Mouse (Mus musculus) ES-E14 (cell line): ENCODE data around the gene Usp29. TPM values are rescaled to one million over a fixed set of nuclear protein-coding genes. Genes with fewer than 3 reads are reported as not detected.

Source experiments
- DNase-seq: peaks from one replicate; pipeline ENCODE4 v3.0.0-alpha.2; 2013; ENCODE audit warnings: low read depth, low spot score
- H3K27ac ChIP-seq: 2 replicates; pipeline ENCODE4 v1.5.1; 2012; ENCODE audit warnings: low read depth, mild to moderate bottlenecking, low read length, moderate library complexity, mixed read lengths; ENCODE audit not compliant: poor library complexity, insufficient read depth, severe bottlenecking
- H3K36me3 ChIP-seq: 2 replicates; pipeline ENCODE4 v1.6.1; 2012; ENCODE audit warnings: mild to moderate bottlenecking, low read length, moderate library complexity, mixed read lengths; ENCODE audit not compliant: control insufficient read depth, poor library complexity, insufficient read depth, severe bottlenecking
- H3K4me1 ChIP-seq, 2 experiments: fragments of 150-350 bp in 1 of 2; sonication (generic) in 1 of 2; 2 replicates each; pipeline ENCODE4 v1.6.1; 2012; ENCODE audit warnings: low read length in 2 of 2, mild to moderate bottlenecking in 1 of 2, mixed read lengths in 1 of 2; ENCODE audit not compliant: control insufficient read depth in 2 of 2, insufficient read depth in 2 of 2, poor library complexity in 1 of 2
- H3K4me3 ChIP-seq, 2 experiments: fragments of 150-350 bp in 1 of 2; sonication (generic) in 1 of 2; 2 replicates each; pipeline ENCODE4 v1.5.1; 2012; ENCODE audit warnings: low read length in 2 of 2, low read depth in 1 of 2, mild to moderate bottlenecking in 1 of 2, mixed read lengths in 1 of 2; ENCODE audit not compliant: insufficient read depth in 1 of 2, poor library complexity in 1 of 2, severe bottlenecking in 1 of 2
- H3K9ac ChIP-seq: 2 replicates; pipeline ENCODE4 v1.6.1; 2012; ENCODE audit warnings: low read depth, mild to moderate bottlenecking, low read length, mixed read lengths; ENCODE audit not compliant: poor library complexity, insufficient read depth, severe bottlenecking
- H3K9me3 ChIP-seq: fragments of 150-350 bp; sonication (generic); 2 replicates; pipeline ENCODE4 v1.6.1; 2012; ENCODE audit warnings: low read depth, mild to moderate bottlenecking, low read length; ENCODE audit not compliant: control insufficient read depth, insufficient read depth
- CHD2 ChIP-seq: IDR thresholded peaks from 2 replicates; pipeline ENCODE4 v1.6.1; 2014; ENCODE audit warnings: mild to moderate bottlenecking, low read depth, low read length, inconsistent platforms
- HCFC1 ChIP-seq: IDR thresholded peaks from 2 replicates; pipeline ENCODE4 v1.6.1; 2012; ENCODE audit warnings: low read length, inconsistent platforms, borderline replicate concordance; ENCODE audit not compliant: insufficient read depth
- MAFK ChIP-seq: IDR thresholded peaks from 2 replicates; pipeline ENCODE4 v1.6.1; 2014; ENCODE audit warnings: mild to moderate bottlenecking, low read depth, low read length, inconsistent platforms; ENCODE audit not compliant: insufficient read depth
- ZC3H11A ChIP-seq: IDR thresholded peaks from 2 replicates; pipeline ENCODE4 v1.6.1; 2012; ENCODE audit warnings: low read depth, mild to moderate bottlenecking, inconsistent platforms, low read length, borderline replicate concordance
- ZNF384 ChIP-seq: IDR thresholded peaks from 2 replicates; pipeline ENCODE4 v1.6.1; 2012; ENCODE audit warnings: low read depth, low read length, inconsistent platforms
- in situ Hi-C, 2 experiments: fragments of 600-800 bp; cut with MboI; formaldehyde crosslinking; loops; one replicate each; pipeline ENCODE4 v1.15.1; 2025; ENCODE audit warnings: low sequenced_read_pairs in 2 of 2, inconsistent platforms in 1 of 2; ENCODE audit not compliant: unreplicated experiment in 2 of 2
- total RNA-seq: library from RNA; depleted of rRNA; stranded (reverse); fragments of 300-350 nt; gene quantifications from 2 replicates; pipeline ENCODE4 v1.2.3, GENCODE M21; 2012

The Usp29 gene
- total RNA-seq, 1 experiment = 4.5 TPM

DNA sequence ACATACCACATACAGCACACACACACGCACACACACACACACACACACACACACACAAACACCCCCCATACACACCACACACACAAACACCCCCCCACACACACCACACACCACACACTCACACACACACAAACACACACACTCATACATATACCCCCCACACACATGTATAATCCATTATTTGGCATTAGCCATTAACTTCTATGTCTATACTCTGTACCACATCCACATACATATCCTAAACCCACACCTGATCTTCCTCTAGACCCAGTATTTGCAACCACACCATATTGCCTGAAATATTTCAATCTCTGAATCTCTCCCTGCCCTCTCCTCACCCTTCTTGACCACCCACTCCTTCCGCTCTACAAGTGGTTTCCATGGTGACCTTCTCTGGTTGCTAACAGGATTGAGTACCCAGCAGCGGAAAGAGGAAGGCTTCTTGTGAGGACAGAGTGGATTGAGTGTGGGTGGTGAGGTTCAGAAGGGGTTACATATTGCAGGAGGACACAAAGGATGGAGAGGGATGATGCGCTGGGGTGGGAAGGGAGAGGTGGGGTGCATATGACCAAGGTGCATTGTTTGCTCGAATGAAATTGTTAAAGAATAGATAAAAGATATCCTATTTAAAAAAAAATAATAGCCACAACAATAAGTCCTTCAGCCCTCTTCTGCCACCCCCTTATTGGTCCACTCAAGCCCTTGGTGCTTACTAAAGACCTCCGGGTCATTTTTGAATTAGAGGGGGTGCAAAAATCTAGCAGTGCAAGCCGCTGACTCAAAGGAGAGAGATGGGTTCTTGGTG is 195.8 kb downstream of the Usp29 start:
- Histone ChIP-seq H3K4me3 (no peak overlapping the region), H3K9ac (no peak overlapping the region), H3K4me1 (no peaks in the 10 kb centered on the region), H3K36me3 (no peaks in the 10 kb centered on the region), H3K27ac (no peak overlapping the region), H3K9me3 (no peaks in the 10 kb centered on the region)
- in situ Hi-C loops = loop anchor here in 1 of 2 experiments (25.0 kb wide), 1 partner anchor 339 kb away; no protein-coding TSS in a partner anchor
- DNase-seq = no peak
- no peak for TF ChIP-seq ZNF384
- no peak for TF ChIP-seq CHD2
- TF ChIP-seq ZC3H11A = no peak
- TF ChIP-seq HCFC1 = no peak
- no peak for TF ChIP-seq MAFK

GRCm38 (mm10) chr7:6926731-6926995 is 196.3 kb downstream of the Usp29 start:
- Histone ChIP-seq H3K4me3 (no peak overlapping the region), H3K27ac (no peak overlapping the region), H3K9me3 (no peaks in the 10 kb centered on the region), H3K4me1 (no peaks in the 10 kb centered on the region), H3K36me3 (no peaks in the 10 kb centered on the region), H3K9ac (no peak overlapping the region)
- TF ChIP-seq CHD2 = no peak
- no peak for TF ChIP-seq MAFK
- no peak for TF ChIP-seq HCFC1
- TF ChIP-seq ZNF384 = no peak
- no peak for TF ChIP-seq ZC3H11A
- DNase-seq = no peak
- in situ Hi-C loops = loop anchor here in 1 of 2 experiments (25.0 kb wide), 1 partner anchor 339 kb away; no protein-coding TSS in a partner anchor

- Histone ChIP-seq H3K27ac (no peak overlapping the region), H3K9ac (no peak overlapping the region), H3K4me3 (no peak overlapping the region), H3K4me1 (no peaks in the 10 kb centered on the region), H3K9me3 (no peaks in the 10 kb centered on the region), H3K36me3 (no peaks in the 10 kb centered on the region)
- TF ChIP-seq ZC3H11A (no peak), HCFC1 (no peak), MAFK (no peak), CHD2 (no peak), ZNF384 (no peak)
- in situ Hi-C loops = loop anchor here in 1 of 2 experiments (25.0 kb wide), 1 partner anchor 342 kb away; no protein-coding TSS in a partner anchor
- no peak for DNase-seq
Observed at GRCm38 (mm10) chr7:6929286-6929685, 198.9 kb downstream of the Usp29 start.

GRCm38 (mm10) chr7:6934741-6935140 is 204.4 kb downstream of the Usp29 start:
- no peak for DNase-seq
- Histone ChIP-seq H3K36me3 (no peaks in the 10 kb centered on the region), H3K9me3 (no peaks in the 10 kb centered on the region), H3K4me3 (no peak overlapping the region), H3K4me1 (no peaks in the 10 kb centered on the region), H3K27ac (no peak overlapping the region), H3K9ac (no peak overlapping the region)
- TF ChIP-seq ZNF384 = no peak
- no peak for TF ChIP-seq MAFK
- no peak for TF ChIP-seq HCFC1
- TF ChIP-seq CHD2 = no peak
- no peak for TF ChIP-seq ZC3H11A
- in situ Hi-C loops = loop anchor here (10.0 to 25.0 kb wide), 2 partner anchors 347 to 350 kb away; no protein-coding TSS in a partner anchor
